Mouse (Mus musculus) stomach, embryonic 16.5 days (tissue): Measurements from ENCODE around the gene Tex9. TPM values are rescaled to one million over a fixed set of nuclear protein-coding genes. Genes with fewer than 3 reads are reported as not detected.

Source experiments
- ATAC-seq: fragments of 200-750 bp; cut with Nextera tagmentation; 2 replicates; pipeline ENCODE4 v1.8.0; 2017; ENCODE audit warnings: moderate number of reproducible peaks, moderate TSS enrichment; ENCODE audit not compliant: insufficient read depth, low FRiP score
- H3K27ac ChIP-seq: fragments of 300-500 bp; sonication (generic); 2 replicates; pipeline ENCODE4 v1.5.1; 2014; ENCODE audit warnings: low read length
- H3K27me3 ChIP-seq: fragments of 300-500 bp; sonication (generic); 2 replicates; pipeline ENCODE4 v1.6.1; 2014; ENCODE audit warnings: low read length, control low read depth, mixed read lengths; ENCODE audit not compliant: control insufficient read depth, insufficient read depth
- H3K36me3 ChIP-seq: fragments of 300-500 bp; sonication (generic); 2 replicates; pipeline ENCODE4 v1.6.1; 2014; ENCODE audit warnings: low read length; ENCODE audit not compliant: control insufficient read depth, insufficient read depth
- H3K4me1 ChIP-seq: fragments of 300-500 bp; sonication (generic); 2 replicates; pipeline ENCODE4 v1.6.1; 2014; ENCODE audit warnings: low read length, control low read depth, mixed read lengths; ENCODE audit not compliant: control insufficient read depth, insufficient read depth
- H3K4me2 ChIP-seq: fragments of 300-500 bp; sonication (generic); 2 replicates; pipeline ENCODE4 v1.6.1; 2014; ENCODE audit warnings: low read depth, low read length, mixed read lengths
- H3K4me3 ChIP-seq: fragments of 300-500 bp; sonication (generic); replicated peaks from 2 replicates; pipeline ENCODE4 v1.5.1; 2014; ENCODE audit warnings: mild to moderate bottlenecking, low read length
- H3K9ac ChIP-seq: fragments of 300-500 bp; sonication (generic); 2 replicates; pipeline ENCODE4 v1.6.1; 2014; ENCODE audit warnings: low read length
- H3K9me3 ChIP-seq: fragments of 300-500 bp; sonication (generic); replicated peaks from 2 replicates; pipeline ENCODE4 v1.6.1; 2016; ENCODE audit warnings: low read length, control low read depth; ENCODE audit not compliant: control insufficient read depth
- WGBS: fragments of 180-500 bp; shearing (Covaris S2); extraction: QIAGEN DNeasy Blood & Tissue Kit; methylation state at CpG from one replicate; pipeline ENCODE4 v1.1.7; 2014; 5-methylcytosine and 5-hydroxymethylcytosine counted together
- polyA plus RNA-seq: library from polyadenylated mRNA; unstranded; fragments of >200 nt; fragmentation: Nextera tagmentation; extraction: Ambion mirVana; gene quantifications from 2 replicates; pipeline ENCODE4 v1.2.1, GENCODE M21; 2015

Gene Tex9
- polyA plus RNA-seq, 1 experiment from 2014 or later: 19.2 TPM

DNA sequence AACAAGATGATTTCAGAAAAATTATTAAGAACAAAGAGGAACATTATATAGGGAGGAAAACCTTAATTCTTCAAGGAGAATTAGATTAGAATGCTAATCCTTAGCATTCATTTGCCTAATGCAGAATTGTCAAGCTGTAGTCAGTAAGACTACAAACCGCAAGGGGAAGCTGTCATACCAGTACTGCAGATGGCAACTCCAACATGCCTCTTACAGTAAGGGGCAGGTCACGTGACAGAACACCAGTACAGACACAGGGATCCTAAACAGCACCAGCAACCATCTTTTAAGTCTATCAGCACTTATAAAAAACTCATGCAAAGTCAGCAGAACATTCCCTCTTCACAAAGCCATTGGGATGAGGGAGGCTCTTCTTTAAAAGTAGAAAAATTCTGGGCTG lies 1.5 kb upstream of the Tex9 start:
- Histone ChIP-seq H3K4me1 (peaks cover 6% of the 10 kb centered on the region), H3K4me3 (no peak overlapping the region), H3K27ac (no peak overlapping the region), H3K27me3 (no peaks in the 10 kb centered on the region), H3K36me3 (no peaks in the 10 kb centered on the region), H3K9ac (no peak overlapping the region), H3K9me3 (no peaks in the 10 kb centered on the region), H3K4me2 (no peak overlapping the region)
- ATAC-seq: no peak
- 89% methylated on average over 2 of the region's 2 CpGs for WGBS

DNA sequence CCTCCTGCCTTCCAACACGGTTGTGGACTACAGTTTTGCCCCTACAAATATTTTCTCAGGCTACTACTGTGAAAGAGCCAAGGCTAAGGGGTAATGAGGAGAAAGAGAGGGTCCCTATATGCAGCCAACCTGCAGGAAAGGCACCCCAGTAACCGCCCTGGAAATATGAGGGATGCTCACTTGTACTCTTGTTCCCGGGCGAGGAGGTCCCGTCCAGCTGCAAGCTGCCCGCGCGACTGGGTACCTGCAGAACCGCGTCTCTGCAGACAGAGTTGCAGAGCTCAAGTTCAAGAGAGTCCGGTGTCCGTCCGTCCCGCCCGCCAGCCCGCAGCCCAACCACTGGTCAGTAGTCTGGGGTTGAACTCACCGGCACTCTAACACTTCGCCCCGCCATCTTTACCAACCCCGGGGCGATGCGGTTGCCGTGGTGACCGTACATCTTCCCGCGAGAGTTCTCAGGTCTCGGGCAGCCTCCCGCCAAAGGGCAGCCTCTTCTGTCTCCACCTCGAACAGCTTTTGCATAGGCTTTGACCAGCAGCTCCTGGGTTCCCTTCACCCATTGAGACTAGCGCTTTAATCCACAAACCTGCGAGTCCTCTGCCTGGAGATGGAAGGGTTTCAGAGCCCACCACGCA lies 336 bp downstream of the Tex9 start:
- no peaks in the 10 kb centered on the region for H3K27me3 ChIP-seq
- peaks cover 6% of the 10 kb centered on the region for H3K4me1 ChIP-seq
- peak overlapping the region; percentile 85 for H3K4me3 ChIP-seq
- H3K9ac ChIP-seq: peak overlapping the region; percentile 85
- peak; percentile 94 for ATAC-seq
- no peaks in the 10 kb centered on the region for H3K9me3 ChIP-seq
- peak overlapping the region; percentile 81 for H3K4me2 ChIP-seq
- H3K27ac ChIP-seq: peak overlapping the region; percentile 83
- H3K36me3 ChIP-seq: no peaks in the 10 kb centered on the region
- under 1% methylated on average over 32 of the region's 32 CpGs for WGBS

DNA sequence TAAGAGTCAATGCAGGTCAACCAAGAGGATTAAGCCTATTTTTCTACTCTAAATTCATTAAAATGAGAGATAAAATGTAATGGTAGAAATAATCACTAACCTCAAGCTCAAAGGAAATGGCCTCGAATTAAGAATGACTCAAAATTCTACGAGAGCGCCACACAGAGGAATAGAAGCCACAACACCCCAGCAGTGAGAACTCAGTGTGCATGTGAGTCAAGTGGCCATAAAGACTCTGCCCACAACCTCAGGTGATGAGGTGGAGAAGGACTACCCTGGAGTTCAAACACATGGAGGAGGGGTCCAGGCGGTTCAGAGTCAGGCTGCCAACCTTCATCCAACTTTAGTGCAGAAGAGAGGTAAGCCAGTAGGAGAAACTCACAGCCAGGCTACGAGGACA lies 2.9 kb downstream of the Tex9 start:
- Histone ChIP-seq H3K27me3 (no peaks in the 10 kb centered on the region), H3K4me3 (no peak overlapping the region), H3K9me3 (no peaks in the 10 kb centered on the region), H3K4me1 (peaks cover 6% of the 10 kb centered on the region), H3K4me2 (no peak overlapping the region), H3K27ac (no peak overlapping the region), H3K36me3 (no peaks in the 10 kb centered on the region; the same call in 1 of the 2 replicates), H3K9ac (no peak overlapping the region)
- no peak for ATAC-seq
- WGBS: 96% methylated on average over 5 of the region's 5 CpGs

DNA sequence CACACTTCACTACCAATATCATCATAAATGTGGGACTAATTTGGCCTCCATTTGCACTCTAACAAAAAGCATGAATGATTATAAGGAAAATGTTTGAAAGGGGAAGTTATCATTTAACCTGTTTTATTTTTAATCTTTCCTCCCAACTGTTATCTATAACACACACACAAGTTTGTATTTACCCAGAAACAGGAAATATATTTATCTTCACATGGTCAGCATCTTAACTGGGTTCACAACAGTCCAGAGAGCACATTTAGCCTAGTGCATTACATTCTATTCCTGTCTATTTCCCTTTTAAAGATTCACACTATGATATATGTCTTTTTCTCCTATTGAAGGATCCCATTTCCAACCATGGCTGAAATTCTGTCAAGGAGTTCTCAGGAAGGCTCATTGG lies 3.5 kb downstream of the Tex9 start:
- ATAC-seq: no peak
- no peaks in the 10 kb centered on the region for H3K9me3 ChIP-seq
- peaks cover 6% of the 10 kb centered on the region for H3K4me1 ChIP-seq
- H3K9ac ChIP-seq: no peak overlapping the region
- H3K27ac ChIP-seq: no peak overlapping the region
- H3K4me2 ChIP-seq: no peak overlapping the region
- no peak overlapping the region for H3K4me3 ChIP-seq
- H3K36me3 ChIP-seq: no peaks in the 10 kb centered on the region; the same call in 1 of the 2 replicates
- no peaks in the 10 kb centered on the region for H3K27me3 ChIP-seq

DNA sequence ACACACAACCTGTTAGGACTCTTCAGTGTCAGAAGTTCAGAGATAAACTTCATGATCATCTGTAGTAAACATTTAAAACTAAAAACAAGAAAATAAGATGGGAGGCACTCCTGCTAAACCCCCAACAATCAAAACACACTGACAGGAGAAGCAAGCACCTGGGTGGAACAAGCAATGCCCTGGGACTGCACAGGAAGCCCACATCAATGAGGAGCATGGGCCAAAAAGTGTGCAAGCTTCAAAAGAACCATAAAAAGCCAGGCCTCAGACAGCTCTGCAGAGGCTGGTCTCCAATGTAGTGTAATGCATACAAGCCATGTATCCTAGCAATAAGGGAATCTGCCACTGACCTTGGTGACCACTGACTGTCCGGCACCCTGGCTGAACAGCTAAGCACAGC lies 12.7 kb downstream of the Tex9 start:
- WGBS: 82% methylated on average over 1 of the region's 1 CpGs
- Histone ChIP-seq H3K4me3 (no peak overlapping the region), H3K4me2 (no peak overlapping the region), H3K27me3 (no peaks in the 10 kb centered on the region), H3K27ac (no peak overlapping the region), H3K36me3 (no peaks in the 10 kb centered on the region), H3K9me3 (no peaks in the 10 kb centered on the region), H3K4me1 (no peaks in the 10 kb centered on the region), H3K9ac (no peak overlapping the region)
- ATAC-seq: no peak

DNA sequence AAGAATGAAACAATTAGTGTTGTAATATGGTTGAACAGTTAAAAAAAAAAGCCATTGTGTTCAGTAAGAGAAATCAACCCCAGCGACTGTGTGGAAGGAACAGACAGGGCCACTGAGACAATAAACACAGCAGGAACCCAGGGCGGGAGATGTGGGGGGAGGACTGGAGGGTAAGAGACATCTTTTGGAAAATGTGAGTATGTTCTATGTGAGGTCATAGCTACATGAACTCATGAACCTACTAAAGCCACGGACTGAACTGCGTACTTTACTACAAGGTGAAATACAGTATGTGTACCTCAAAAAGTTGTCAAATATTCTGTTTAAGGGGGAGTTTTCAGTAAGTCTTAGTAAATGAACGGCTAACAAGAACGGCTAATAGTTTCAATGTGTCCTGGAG lies 14.7 kb downstream of the Tex9 start:
- no peaks in the 10 kb centered on the region for H3K4me1 ChIP-seq
- H3K36me3 ChIP-seq: no peaks in the 10 kb centered on the region
- 77% methylated on average over 6 of the region's 6 CpGs for WGBS
- no peaks in the 10 kb centered on the region for H3K27me3 ChIP-seq
- H3K9me3 ChIP-seq: no peaks in the 10 kb centered on the region
- H3K27ac ChIP-seq: no peak overlapping the region
- H3K4me2 ChIP-seq: no peak overlapping the region
- no peak overlapping the region for H3K9ac ChIP-seq
- H3K4me3 ChIP-seq: no peak overlapping the region
- ATAC-seq: no peak

DNA sequence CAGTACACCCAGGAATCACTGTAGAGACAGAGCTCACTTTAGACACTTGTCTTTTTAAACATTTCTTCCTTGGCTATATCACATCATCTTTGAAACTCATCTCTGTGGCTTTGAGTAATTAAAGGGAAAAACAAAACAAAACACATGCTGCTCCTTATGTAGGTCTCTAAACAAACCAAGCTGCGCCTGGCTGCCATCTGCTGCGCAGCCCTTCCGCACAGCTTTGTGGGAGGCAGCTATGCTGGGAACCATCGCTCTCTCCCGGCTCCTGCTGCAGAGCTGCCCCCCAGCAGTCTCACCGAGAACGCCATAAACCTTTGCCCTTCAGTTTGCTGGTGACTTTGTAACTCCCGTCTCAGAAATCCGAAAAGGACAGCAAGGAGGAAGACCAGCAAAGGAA lies 16.5 kb downstream of the Tex9 start:
- no peak overlapping the region for H3K27ac ChIP-seq
- no peaks in the 10 kb centered on the region for H3K27me3 ChIP-seq
- no peak for ATAC-seq
- H3K4me1 ChIP-seq: no peaks in the 10 kb centered on the region
- H3K36me3 ChIP-seq: no peaks in the 10 kb centered on the region
- H3K4me2 ChIP-seq: no peak overlapping the region
- H3K4me3 ChIP-seq: no peak overlapping the region
- WGBS: 87% methylated on average over 9 of the region's 9 CpGs
- H3K9ac ChIP-seq: no peak overlapping the region
- no peaks in the 10 kb centered on the region for H3K9me3 ChIP-seq

DNA sequence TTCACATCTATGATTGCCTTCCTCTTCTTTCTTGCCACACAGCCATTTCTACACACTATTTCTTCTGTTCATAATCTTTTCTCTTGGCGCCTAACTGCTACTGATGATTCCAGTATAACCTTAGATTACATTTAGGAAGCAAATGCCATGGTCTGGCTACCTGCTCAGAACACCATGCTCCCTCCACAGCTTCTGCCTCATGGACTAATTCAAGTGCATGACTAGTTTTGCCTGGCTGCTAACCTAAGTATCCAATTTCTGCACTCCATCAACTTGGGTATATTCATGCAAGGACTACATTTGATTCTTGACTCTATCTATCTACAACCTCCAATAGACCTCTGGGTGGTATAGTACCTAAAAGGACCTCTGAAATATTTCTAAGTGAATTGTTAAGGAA lies 22.2 kb downstream of the Tex9 start:
- no peak overlapping the region for H3K27ac ChIP-seq
- ATAC-seq: no peak
- no peak overlapping the region for H3K9ac ChIP-seq
- 97% methylated on average over 1 of the region's 1 CpGs for WGBS
- no peak overlapping the region for H3K4me3 ChIP-seq
- H3K27me3 ChIP-seq: no peaks in the 10 kb centered on the region
- no peaks in the 10 kb centered on the region for H3K36me3 ChIP-seq
- no peak overlapping the region for H3K4me2 ChIP-seq
- no peaks in the 10 kb centered on the region for H3K4me1 ChIP-seq
- H3K9me3 ChIP-seq: no peaks in the 10 kb centered on the region

DNA sequence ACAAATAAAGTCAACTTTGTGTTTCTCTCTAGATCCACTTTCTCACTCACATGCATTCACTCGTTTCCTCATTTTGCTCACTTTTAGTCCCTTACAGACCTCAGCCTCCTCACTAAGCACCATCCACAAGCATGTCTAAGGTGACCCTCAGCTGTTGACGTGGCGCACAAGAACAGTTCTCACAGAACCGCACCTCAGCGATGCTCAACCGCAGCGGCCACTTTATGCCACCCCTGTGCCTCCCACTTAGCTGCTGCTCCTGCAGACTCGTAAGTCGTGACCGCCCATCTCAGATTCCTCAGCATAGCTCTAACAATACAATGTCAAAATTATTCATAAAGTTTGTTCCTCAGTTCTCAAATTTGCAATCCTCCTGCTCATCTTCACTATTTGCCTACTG lies 23.4 kb downstream of the Tex9 start:
- no peaks in the 10 kb centered on the region for H3K9me3 ChIP-seq
- H3K4me1 ChIP-seq: no peaks in the 10 kb centered on the region
- no peaks in the 10 kb centered on the region for H3K36me3 ChIP-seq
- no peak for ATAC-seq
- no peak overlapping the region for H3K9ac ChIP-seq
- H3K4me3 ChIP-seq: no peak overlapping the region
- H3K4me2 ChIP-seq: no peak overlapping the region
- 90% methylated on average over 10 of the region's 10 CpGs for WGBS
- no peaks in the 10 kb centered on the region for H3K27me3 ChIP-seq
- H3K27ac ChIP-seq: no peak overlapping the region
